Mouse (Mus musculus) olfactory bulb, adult 2 months (tissue): Measurements from ENCODE around the gene Rab29.

Experiments used
- CTCF ChIP-seq: fragments of 200-500 bp; IDR thresholded peaks from 2 replicates; pipeline ENCODE4 v1.5.1; 2012; ENCODE audit warnings: low read depth, mild to moderate bottlenecking, low read length, moderate library complexity; ENCODE audit not compliant: insufficient read depth
- POLR2A ChIP-seq: fragments of 200-500 bp; IDR thresholded peaks from 2 replicates; pipeline ENCODE4 v1.6.1; 2012; ENCODE audit warnings: mild to moderate bottlenecking, low read depth, low read length, moderate library complexity; ENCODE audit not compliant: insufficient read depth

DNA sequence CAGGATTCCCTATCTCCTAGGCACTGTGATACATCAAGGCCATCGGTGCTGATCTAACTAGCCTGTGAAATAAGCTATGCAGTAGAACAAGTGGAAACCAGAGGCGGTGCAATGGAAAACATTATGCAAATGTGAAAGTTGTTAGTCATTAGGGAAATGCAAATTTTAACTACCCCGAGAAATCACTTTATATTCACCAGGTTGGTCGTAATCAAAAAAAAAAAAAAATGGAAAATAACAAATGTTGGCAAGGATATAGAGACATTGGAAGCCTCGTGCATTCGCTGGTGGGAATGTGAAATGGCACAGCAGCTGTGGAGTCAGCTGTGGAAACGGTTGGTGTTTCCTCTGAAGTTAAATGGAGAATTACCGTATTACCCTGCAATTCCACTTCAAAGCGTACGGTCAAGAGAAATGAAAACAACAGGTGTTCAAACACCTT, 46.1 kb upstream of the Rab29 start:
- TF ChIP-seq POLR2A, result no peak
- no peak for TF ChIP-seq CTCF
